Mouse (Mus musculus): ENCODE data around the gene Sprr2a2. TPM values are rescaled to one million over a fixed set of nuclear protein-coding genes. Genes with fewer than 3 reads are reported as not detected.
"Not testable (repeated sequence)": the region's sequence is repeated elsewhere in the genome, so short reads cannot be mapped to it uniquely, and the experiment has no call there.

Sprr2a2 gene
- polyA plus RNA-seq, 1 experiment, result 26,019 TPM

GRCm38 (mm10) chr3:92274018-92274417, 58.3 kb downstream of the Sprr2a2 start:
- DNase-seq (ENCODE audit: low spot score), result not testable (repeated sequence)

GRCm38 (mm10) chr3:92279663-92280062, 63.9 kb downstream of the Sprr2a2 start:
- not testable (repeated sequence) for DNase-seq (ENCODE audit: low spot score)

- DNase-seq (ENCODE audit: low spot score), result not testable (repeated sequence)
Observed at GRCm38 (mm10) chr3:92280963-92281606, 65.4 kb downstream of the Sprr2a2 start.

GRCm38 (mm10) chr3:92285101-92285500, 69.4 kb downstream of the Sprr2a2 start, which contains the start of gene Sprr2a3:
TSS of gene Sprr2a3 (plus strand) at chr3:92285417.
- DNase-seq (ENCODE audit: low spot score), result not testable (repeated sequence)

GRCm38 (mm10) chr3:92288489-92288888, 72.8 kb downstream of the Sprr2a2 start:
- DNase-seq (ENCODE audit: low spot score), result not testable (repeated sequence)

Other genes with a start within 250 kb of the Sprr2a2 start
- not detected in 2 replicates for gene Pglyrp3, start 201.3 kb upstream of the Sprr2a2 start, polyA plus RNA-seq (2012; rRNA removed)
- gene Lor, start 132.8 kb upstream of the Sprr2a2 start, polyA plus RNA-seq (2012; rRNA removed), result 0.13 and 0.17 TPM in 2 replicates
- not detected in 2 replicates for gene Prr9, start 92.0 kb upstream of the Sprr2a2 start, polyA plus RNA-seq (2012; rRNA removed)
- not detected in 2 replicates for gene Lelp1, start 73.2 kb upstream of the Sprr2a2 start, polyA plus RNA-seq (2012; rRNA removed)
- 200 and 292 TPM in 2 replicates for gene Sprr2a1, start 121 bp upstream of the Sprr2a2 start, polyA plus RNA-seq (2012; rRNA removed)
- 820 and 1,217 TPM in 2 replicates for gene Sprr2a3, start 69.5 kb downstream of the Sprr2a2 start, polyA plus RNA-seq (2012; rRNA removed)
- 0.19 TPM in 1 of 2 replicates, not detected in the other for gene Sprr2b, start 100.7 kb downstream of the Sprr2a2 start, polyA plus RNA-seq (2012; rRNA removed)
- gene Sprr2d, start 123.2 kb downstream of the Sprr2a2 start, polyA plus RNA-seq (2012; rRNA removed), result not detected in 2 replicates
- not detected in 2 replicates for gene Sprr2e, start 136.2 kb downstream of the Sprr2a2 start, polyA plus RNA-seq (2012; rRNA removed)
- gene Sprr2f, start 149.3 kb downstream of the Sprr2a2 start, polyA plus RNA-seq (2012; rRNA removed), result 2.6 and 2.8 TPM in 2 replicates
- gene Sprr2h, start 169.8 kb downstream of the Sprr2a2 start, polyA plus RNA-seq (2012; rRNA removed), result not detected in 2 replicates
- not detected in 2 replicates for gene Sprr2i, start 192.1 kb downstream of the Sprr2a2 start, polyA plus RNA-seq (2012; rRNA removed)
- gene Sprr2j-ps, start 202.2 kb downstream of the Sprr2a2 start, polyA plus RNA-seq (2012; rRNA removed), result not detected in 2 replicates
- gene Gm9774, start 213.5 kb downstream of the Sprr2a2 start, polyA plus RNA-seq (2012; rRNA removed), result 9.5 and 10.7 TPM in 2 replicates
- gene Sprr2k, start 216.7 kb downstream of the Sprr2a2 start, polyA plus RNA-seq (2012; rRNA removed), result not detected in 2 replicates
- not detected in 2 replicates for gene Sprr1b, start 222.9 kb downstream of the Sprr2a2 start, polyA plus RNA-seq (2012; rRNA removed)
- gene Sprr3, start 242.8 kb downstream of the Sprr2a2 start, polyA plus RNA-seq (2012; rRNA removed), result 0.17 and 0.18 TPM in 2 replicates

Measured in urinary bladder, adult 2 months (tissue).